Mouse (Mus musculus) liver, embryonic 11.5 days (tissue): ENCODE measurements around the gene Klb. TPM values are rescaled to one million over a fixed set of nuclear protein-coding genes. Genes with fewer than 3 reads are reported as not detected.
A peak's percentile ranks its signal among the peaks of the same experiment; 100 is the strongest.

Source experiments
- ATAC-seq: fragments of 200-750 bp; cut with Nextera tagmentation; replicated peaks from 2 replicates; pipeline ENCODE4 v1.8.0; 2017; ENCODE audit warnings: moderate number of reproducible peaks, mild to moderate bottlenecking, moderate TSS enrichment, moderate library complexity; ENCODE audit not compliant: low FRiP score
- DNase-seq: peaks from one replicate; pipeline ENCODE4 v3.0.0-alpha.2; 2017; ENCODE audit warnings: low spot score
- H3K27ac ChIP-seq: fragments of 300-500 bp; sonication (generic); 2 replicates; pipeline ENCODE4 v1.5.1; 2014; ENCODE audit warnings: mild to moderate bottlenecking, low read depth, low read length, control low read depth
- H3K27me3 ChIP-seq: fragments of 300-500 bp; sonication (generic); replicated peaks from 2 replicates; pipeline ENCODE4 v1.6.1; 2014; ENCODE audit warnings: low read length, mixed read lengths; ENCODE audit not compliant: control insufficient read depth, insufficient read depth
- H3K36me3 ChIP-seq: fragments of 300-500 bp; sonication (generic); 2 replicates; pipeline ENCODE4 v1.6.1; 2014; ENCODE audit warnings: mild to moderate bottlenecking, low read length, moderate library complexity, mixed read lengths; ENCODE audit not compliant: control insufficient read depth, insufficient read depth
- H3K4me1 ChIP-seq: fragments of 300-500 bp; sonication (generic); replicated peaks from 2 replicates; pipeline ENCODE4 v1.6.1; 2014; ENCODE audit warnings: low read length, mixed read lengths; ENCODE audit not compliant: control insufficient read depth, insufficient read depth
- H3K4me2 ChIP-seq: fragments of 300-500 bp; sonication (generic); 2 replicates; pipeline ENCODE4 v1.6.1; 2014; ENCODE audit warnings: mild to moderate bottlenecking, control low read depth, moderate library complexity
- H3K4me3 ChIP-seq: fragments of 300-500 bp; sonication (generic); 2 replicates; pipeline ENCODE4 v1.5.1; 2014; ENCODE audit warnings: low read depth, low read length, control low read depth
- H3K9ac ChIP-seq: fragments of 300-500 bp; sonication (generic); 2 replicates; pipeline ENCODE4 v1.6.1; 2014; ENCODE audit warnings: low read depth, low read length, control low read depth
- H3K9me3 ChIP-seq: fragments of 300-500 bp; sonication (generic); 2 replicates; pipeline ENCODE4 v1.6.1; 2016; ENCODE audit warnings: low read length, inconsistent platforms, mixed read lengths; ENCODE audit not compliant: control insufficient read depth
- WGBS: fragments of 180-500 bp; shearing (Covaris S2); extraction: QIAGEN DNeasy Blood & Tissue Kit; methylation state at CpG from one replicate; pipeline ENCODE4 v1.1.7; 2014; 5-methylcytosine and 5-hydroxymethylcytosine counted together
- polyA plus RNA-seq: library from polyadenylated mRNA; unstranded; fragments of >200 nt; fragmentation: Nextera tagmentation; extraction: Ambion mirVana; gene quantifications from 2 replicates; pipeline ENCODE4 v1.2.1, GENCODE M21; 2014

Klb gene
- polyA plus RNA-seq, 1 experiment from 2014 or later, result 10.8 TPM

GRCm38 (mm10) chr5:65350508-65350907, 2.4 kb downstream of the Klb start:
- H3K9ac ChIP-seq, result no peak overlapping the region
- no peaks in the 10 kb centered on the region for H3K27me3 ChIP-seq
- H3K36me3 ChIP-seq, result no peaks in the 10 kb centered on the region
- H3K27ac ChIP-seq, result no peak overlapping the region
- no peak overlapping the region for H3K4me3 ChIP-seq
- no peak for DNase-seq
- no peaks in the 10 kb centered on the region for H3K4me1 ChIP-seq
- 61% methylated on average over 10 of the region's 10 CpGs for WGBS
- 0 out of 2 replicates have a peak, but pooled peaks cover 2% of the 10 kb centered on the region for H3K9me3 ChIP-seq
- no peak for ATAC-seq
- H3K4me2 ChIP-seq, result peak overlapping the region; percentile 33; the same call in 1 of the 2 replicates

DNA sequence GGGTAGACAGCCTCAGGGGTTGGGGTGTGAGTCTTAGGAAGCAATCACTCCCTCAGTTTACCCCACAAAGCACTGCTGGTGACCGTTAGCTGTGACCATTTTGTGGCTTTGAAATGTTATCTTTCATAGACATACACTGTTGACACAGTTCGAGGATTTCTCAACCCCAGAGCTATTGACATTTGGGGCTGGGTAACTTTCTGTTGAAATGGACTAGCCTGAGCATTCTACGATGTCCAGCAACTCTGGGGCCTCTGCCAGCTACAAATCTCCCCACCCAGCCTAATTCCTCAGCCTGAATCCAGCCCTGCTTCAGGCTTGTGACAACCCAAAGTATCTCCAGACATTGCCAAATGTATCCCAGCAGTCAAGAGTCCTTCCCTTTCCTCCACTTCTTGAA, 6.0 kb downstream of the Klb start:
- ATAC-seq (peak; percentile 41; the same call in 1 of the 2 replicates), DNase-seq (no peak)
- Histone ChIP-seq H3K4me3 (no peak overlapping the region), H3K4me2 (no peak overlapping the region), H3K27ac (no peak overlapping the region), H3K36me3 (no peaks in the 10 kb centered on the region), H3K27me3 (no peaks in the 10 kb centered on the region), H3K9me3 (0 out of 2 replicates have a peak, but pooled peaks cover 2% of the 10 kb centered on the region), H3K9ac (no peak overlapping the region), H3K4me1 (no peaks in the 10 kb centered on the region)
- WGBS, result 40% methylated on average over 3 of the region's 3 CpGs

GRCm38 (mm10) chr5:65354985-65355384, 6.9 kb downstream of the Klb start:
- H3K4me3 ChIP-seq, result no peak overlapping the region
- DNase-seq (no peak), ATAC-seq (no peak)
- H3K9me3 ChIP-seq, result 0 out of 2 replicates have a peak, but pooled peaks cover 2% of the 10 kb centered on the region
- H3K36me3 ChIP-seq, result no peaks in the 10 kb centered on the region
- no peak overlapping the region for H3K9ac ChIP-seq
- H3K27me3 ChIP-seq, result no peaks in the 10 kb centered on the region
- H3K4me1 ChIP-seq, result no peaks in the 10 kb centered on the region
- no peak overlapping the region for H3K27ac ChIP-seq
- 73% methylated on average over 5 of the region's 5 CpGs for WGBS
- no peak overlapping the region for H3K4me2 ChIP-seq

DNA sequence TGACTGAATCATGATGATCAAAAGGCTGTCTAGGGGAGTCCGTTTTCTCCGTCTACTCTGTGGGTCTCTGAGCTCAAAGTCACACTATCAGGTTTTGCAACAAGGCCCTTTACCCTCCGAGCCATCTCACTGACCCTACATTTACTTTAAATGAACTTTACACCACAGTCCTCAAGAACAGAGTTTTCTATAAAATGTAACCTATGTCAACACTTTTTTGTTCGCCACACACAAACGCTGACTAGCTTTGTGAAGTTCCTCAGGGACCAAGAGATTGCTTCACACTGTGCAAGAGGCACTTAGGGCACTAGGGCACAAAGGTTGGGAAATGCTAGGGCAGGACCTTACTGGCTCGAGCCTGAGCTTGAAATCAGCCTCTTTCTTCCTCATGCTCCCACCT, 8.7 kb downstream of the Klb start:
- no peaks in the 10 kb centered on the region for H3K27me3 ChIP-seq
- H3K4me2 ChIP-seq, result no peak overlapping the region
- no peaks in the 10 kb centered on the region for H3K36me3 ChIP-seq
- DNase-seq, result no peak
- H3K9me3 ChIP-seq, result 0 out of 2 replicates have a peak, but pooled peaks cover 2% of the 10 kb centered on the region
- H3K9ac ChIP-seq, result no peak overlapping the region
- 0 out of 2 replicates have a peak overlapping the region, but pooled peaks have one; percentile 39 for H3K27ac ChIP-seq
- no peaks in the 10 kb centered on the region for H3K4me1 ChIP-seq
- WGBS, result 73% methylated on average over 6 of the region's 6 CpGs
- H3K4me3 ChIP-seq, result no peak overlapping the region
- ATAC-seq, result peak; percentile 51; the same call in 1 of the 2 replicates

- ATAC-seq (no peak), DNase-seq (no peak)
- 0 out of 2 replicates have a peak, but pooled peaks cover 2% of the 10 kb centered on the region for H3K9me3 ChIP-seq
- H3K36me3 ChIP-seq, result no peaks in the 10 kb centered on the region
- no peaks in the 10 kb centered on the region for H3K27me3 ChIP-seq
- no peak overlapping the region for H3K9ac ChIP-seq
- 69% methylated on average over 3 of the region's 3 CpGs for WGBS
- H3K4me2 ChIP-seq, result no peak overlapping the region
- no peak overlapping the region for H3K27ac ChIP-seq
- no peak overlapping the region for H3K4me3 ChIP-seq
- no peaks in the 10 kb centered on the region for H3K4me1 ChIP-seq
Observed at GRCm38 (mm10) chr5:65357771-65358170, 9.7 kb downstream of the Klb start.

- H3K36me3 ChIP-seq, result no peaks in the 10 kb centered on the region
- H3K27ac ChIP-seq, result no peak overlapping the region
- H3K4me3 ChIP-seq, result no peak overlapping the region
- no peaks in the 10 kb centered on the region for H3K9me3 ChIP-seq
- H3K27me3 ChIP-seq, result no peaks in the 10 kb centered on the region
- no peak; the same call in 1 of the 2 replicates for ATAC-seq
- H3K9ac ChIP-seq, result no peak overlapping the region
- no peaks in the 10 kb centered on the region for H3K4me1 ChIP-seq
- 78% methylated on average over 11 of the region's 11 CpGs for WGBS
- peak overlapping the region; percentile 6; the same call in 1 of the 2 replicates for H3K4me2 ChIP-seq
- no peak for DNase-seq
Observed at GRCm38 (mm10) chr5:65367837-65368236, 19.7 kb downstream of the Klb start.

DNA sequence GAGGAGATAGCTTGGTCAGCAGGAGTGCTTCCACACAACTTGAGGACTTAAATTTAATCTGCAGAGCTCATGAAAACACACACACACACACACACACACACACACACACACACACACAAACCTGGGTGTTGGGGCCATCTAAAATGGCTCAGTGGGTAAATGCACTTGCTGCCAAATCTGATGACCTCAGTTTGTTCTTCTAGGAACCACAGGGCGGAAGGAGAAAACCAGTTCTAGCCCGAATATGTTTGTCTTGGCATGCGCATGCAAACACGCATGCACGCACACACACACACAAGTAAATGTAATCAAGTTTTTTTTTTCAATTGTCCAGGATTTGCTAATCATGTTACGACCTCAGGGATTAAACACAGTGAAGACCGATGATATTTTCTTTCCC, 23.4 kb downstream of the Klb start:
- no peak overlapping the region for H3K4me2 ChIP-seq
- no peaks in the 10 kb centered on the region for H3K9me3 ChIP-seq
- no peaks in the 10 kb centered on the region for H3K36me3 ChIP-seq
- no peak overlapping the region for H3K27ac ChIP-seq
- 92% methylated on average over 7 of the region's 7 CpGs for WGBS
- H3K4me3 ChIP-seq, result no peak overlapping the region
- DNase-seq, result no peak
- H3K4me1 ChIP-seq, result no peaks in the 10 kb centered on the region
- no peaks in the 10 kb centered on the region for H3K27me3 ChIP-seq
- no peak for ATAC-seq
- no peak overlapping the region for H3K9ac ChIP-seq

GRCm38 (mm10) chr5:65374746-65375145, 26.6 kb downstream of the Klb start:
- no peak for DNase-seq
- no peak overlapping the region for H3K9ac ChIP-seq
- no peak overlapping the region for H3K27ac ChIP-seq
- H3K4me1 ChIP-seq, result no peaks in the 10 kb centered on the region
- H3K27me3 ChIP-seq, result no peaks in the 10 kb centered on the region
- WGBS, result 71% methylated on average over 7 of the region's 7 CpGs
- H3K9me3 ChIP-seq, result no peaks in the 10 kb centered on the region
- no peak overlapping the region for H3K4me3 ChIP-seq
- H3K4me2 ChIP-seq, result no peak overlapping the region
- ATAC-seq, result no peak
- H3K36me3 ChIP-seq, result peaks cover 1% of the 10 kb centered on the region; the same call in 1 of the 2 replicates

GRCm38 (mm10) chr5:65385704-65386103, 37.6 kb downstream of the Klb start:
- ATAC-seq (no peak), DNase-seq (no peak)
- Histone ChIP-seq H3K27me3 (no peaks in the 10 kb centered on the region), H3K27ac (no peak overlapping the region), H3K9me3 (no peaks in the 10 kb centered on the region), H3K4me3 (no peak overlapping the region), H3K4me1 (peaks cover 15% of the 10 kb centered on the region), H3K4me2 (no peak overlapping the region), H3K36me3 (peaks cover 27% of the 10 kb centered on the region), H3K9ac (no peak overlapping the region)
- WGBS, result 61% methylated on average over 2 of the region's 2 CpGs
